Mouse (Mus musculus) urinary bladder, postnatal 14 days (tissue): ENCODE data around the gene Vamp2.

Experiments
- DNase-seq: peaks from one replicate; pipeline ENCODE4 v3.0.0; 2021; ENCODE audit warnings: low spot score

Vamp2 gene

GRCm38 (mm10) chr11:69064259-69065133 is 23.8 kb upstream of the Vamp2 start:
- DNase-seq, result no peak

- no peak for DNase-seq
Observed at GRCm38 (mm10) chr11:69065394-69065925, 22.8 kb upstream of the Vamp2 start.

- DNase-seq, result no peak
Observed at GRCm38 (mm10) chr11:69066163-69066861, 22.0 kb upstream of the Vamp2 start.

GRCm38 (mm10) chr11:69066956-69067355 is 21.3 kb upstream of the Vamp2 start:
- peak; percentile 89 for DNase-seq

GRCm38 (mm10) chr11:69067601-69068000 is 20.7 kb upstream of the Vamp2 start:
- DNase-seq, result peak; percentile 59

- DNase-seq, result no peak
Observed at GRCm38 (mm10) chr11:69070093-69070492, 18.2 kb upstream of the Vamp2 start.

GRCm38 (mm10) chr11:69070590-69071222 is 17.6 kb upstream of the Vamp2 start, which contains the start of gene Tmem107:
Gene Tmem107 (plus strand): TSS chr11:69070806.
- peak; percentile 96 for DNase-seq

GRCm38 (mm10) chr11:69071262-69071661 is 17.0 kb upstream of the Vamp2 start:
- DNase-seq, result no peak

- DNase-seq, result no peak
Observed at GRCm38 (mm10) chr11:69072234-69072633, 16.1 kb upstream of the Vamp2 start.

GRCm38 (mm10) chr11:69072666-69073064 is 15.6 kb upstream of the Vamp2 start:
- no peak for DNase-seq

- peak; percentile 85 for DNase-seq
Observed at GRCm38 (mm10) chr11:69073065-69073888, 15.0 kb upstream of the Vamp2 start.

GRCm38 (mm10) chr11:69073951-69074775 is 14.1 kb upstream of the Vamp2 start:
- DNase-seq, result no peak

- no peak for DNase-seq
Observed at GRCm38 (mm10) chr11:69074776-69075069, 13.6 kb upstream of the Vamp2 start.

- no peak for DNase-seq
Observed at GRCm38 (mm10) chr11:69075764-69076479, 12.4 kb upstream of the Vamp2 start.

GRCm38 (mm10) chr11:69076572-69076971 is 11.7 kb upstream of the Vamp2 start:
- DNase-seq, result no peak

GRCm38 (mm10) chr11:69077316-69077715 is 11.0 kb upstream of the Vamp2 start:
- DNase-seq, result no peak

GRCm38 (mm10) chr11:69078041-69078440 is 10.2 kb upstream of the Vamp2 start:
- no peak for DNase-seq

- no peak for DNase-seq
Observed at GRCm38 (mm10) chr11:69078805-69079438, 9.4 kb upstream of the Vamp2 start.

- no peak for DNase-seq
Observed at GRCm38 (mm10) chr11:69080102-69080854, 8.0 kb upstream of the Vamp2 start.
